Mouse (Mus musculus): ENCODE measurements around the gene Wdr72. TPM values are rescaled to one million over a fixed set of nuclear protein-coding genes. Genes with fewer than 3 reads are reported as not detected.

Gene Wdr72
- polyA plus RNA-seq (2016; fragmentation: Nextera tagmentation; extraction: Ambion mirVana) = 0.20 and 0.42 TPM in 2 replicates

DNA sequence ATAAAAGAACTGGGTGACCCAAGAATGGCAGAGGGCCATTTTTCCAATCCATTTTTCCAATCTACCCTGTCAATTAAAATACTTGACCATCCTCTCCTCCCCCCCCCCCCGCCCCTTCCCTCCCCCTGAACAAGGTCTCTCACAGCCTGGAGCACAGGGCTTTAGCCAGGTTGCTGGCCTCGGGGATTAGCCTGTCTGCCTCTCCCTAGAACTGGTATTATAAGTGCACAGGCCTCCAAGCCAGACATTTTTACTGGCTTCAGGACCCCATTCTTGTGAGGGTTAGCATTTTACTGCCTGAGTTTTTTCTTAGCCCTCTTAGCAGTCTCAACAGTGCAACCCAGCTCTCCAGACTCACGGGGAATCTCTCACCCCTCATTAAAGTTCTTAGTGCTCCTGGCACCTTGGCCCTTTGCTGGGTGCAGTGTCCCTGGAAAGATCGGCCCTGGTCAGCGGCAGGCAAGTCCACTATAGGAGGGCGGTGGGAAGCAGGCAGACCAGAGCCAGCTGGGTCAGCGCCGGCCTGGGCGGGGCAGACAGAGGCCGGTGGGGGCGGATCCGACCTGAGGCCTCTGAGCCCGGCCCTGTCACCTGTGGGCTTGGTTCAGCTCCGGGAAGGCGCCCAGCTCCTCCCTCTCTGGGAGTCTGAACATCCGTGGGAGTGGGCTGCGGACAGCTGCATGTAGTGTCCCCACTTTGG, at the start of gene Wdr72:
Wdr72 (plus strand) TSS at position 596 of the 700 bp plus-strand sequence.
- WGBS = 3% methylated on average over 16 of the region's 17 CpGs
- Histone ChIP-seq H3K27me3 (0 out of 2 replicates have a peak, but pooled peaks cover 8% of the 10 kb centered on the region), H3K4me2 (peak within 1 kb of the TSS; percentile 47), H3K9ac (no peak within 1 kb of the TSS), H3K4me3 (replicated peaks) (peak within 1 kb of the TSS; percentile 17; the same call in 1 of the 2 replicates), H3K9me3 (no peaks in the 10 kb centered on the region), H3K36me3 (replicated peaks) (no peaks in the 10 kb centered on the region), H3K4me1 (peaks cover 9% of the 10 kb centered on the region), H3K27ac (no peak within 1 kb of the TSS)
- no peak for ATAC-seq (ENCODE audit: low FRiP score)

DNA sequence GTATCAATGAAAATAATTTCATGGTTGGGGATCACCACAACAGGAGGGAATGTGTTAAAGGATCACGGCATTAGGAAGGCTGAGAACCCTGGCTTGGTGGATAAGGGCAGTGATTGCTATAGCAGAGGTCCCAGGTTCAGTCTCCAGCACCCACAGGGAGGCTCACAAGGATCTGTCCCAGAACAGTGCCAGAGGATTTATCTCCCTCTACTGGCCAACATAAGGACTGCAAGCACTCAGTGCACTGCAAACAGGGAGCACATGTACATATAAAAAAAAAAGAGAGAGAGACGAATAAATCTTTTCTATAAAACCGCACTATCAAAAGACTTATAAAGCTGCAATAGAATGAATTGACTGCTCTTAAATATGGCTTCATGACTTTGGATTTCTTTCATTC, 43.9 kb upstream of the Wdr72 start:
- Histone ChIP-seq H3K4me1 (no peaks in the 10 kb centered on the region), H3K4me3 (replicated peaks) (no peak overlapping the region), H3K4me2 (no peak overlapping the region), H3K27ac (no peak overlapping the region), H3K9ac (no peak overlapping the region), H3K36me3 (replicated peaks) (no peaks in the 10 kb centered on the region), H3K27me3 (no peaks in the 10 kb centered on the region), H3K9me3 (no peaks in the 10 kb centered on the region)
- 87% methylated on average over 3 of the region's 3 CpGs for WGBS
- ATAC-seq (ENCODE audit: low FRiP score) = no peak

DNA sequence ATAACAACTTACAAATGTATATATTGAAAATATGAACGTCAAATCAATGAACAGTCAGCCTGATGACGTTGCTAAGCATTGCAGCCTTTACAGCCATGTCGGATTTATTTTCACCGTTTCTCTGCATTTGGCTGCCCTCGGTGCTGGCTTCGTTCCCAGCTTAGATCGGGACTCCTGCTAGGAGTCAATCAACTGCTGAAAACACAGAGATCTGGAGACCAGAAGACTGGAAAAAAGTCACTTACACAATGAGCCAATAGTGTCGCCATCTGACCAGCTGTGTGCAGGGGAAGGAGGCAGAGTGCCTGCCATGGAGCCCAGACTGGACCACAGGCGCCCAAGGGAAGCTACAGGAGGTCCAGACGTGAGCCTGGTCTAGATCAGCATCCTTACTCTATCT, 43.4 kb upstream of the Wdr72 start:
- Histone ChIP-seq H3K4me1 (no peaks in the 10 kb centered on the region), H3K27ac (no peak overlapping the region), H3K4me2 (no peak overlapping the region), H3K4me3 (replicated peaks) (no peak overlapping the region), H3K27me3 (no peaks in the 10 kb centered on the region), H3K36me3 (replicated peaks) (no peaks in the 10 kb centered on the region), H3K9me3 (no peaks in the 10 kb centered on the region), H3K9ac (no peak overlapping the region)
- ATAC-seq (ENCODE audit: low FRiP score) = no peak
- 75% methylated on average over 10 of the region's 10 CpGs for WGBS

DNA sequence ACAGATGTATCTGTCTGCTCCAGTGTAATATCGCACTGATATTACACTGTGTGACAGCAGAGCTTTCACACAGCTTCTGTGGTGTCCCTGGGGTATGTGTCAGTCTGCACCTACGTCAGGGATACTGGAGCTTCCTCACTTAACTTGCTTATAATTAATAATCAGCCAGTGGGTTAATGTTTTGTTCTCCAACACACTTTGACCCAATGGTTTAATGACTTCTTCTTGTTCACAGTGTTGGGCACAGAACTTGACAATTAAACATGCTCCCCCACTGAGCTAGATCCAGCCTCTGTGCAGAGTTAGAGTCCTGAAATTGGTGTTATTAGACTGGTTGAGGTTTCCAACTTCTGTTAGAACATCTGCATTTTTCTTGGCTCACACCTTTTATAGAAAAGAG, 34.2 kb upstream of the Wdr72 start:
- no peak for ATAC-seq (ENCODE audit: low FRiP score)

DNA sequence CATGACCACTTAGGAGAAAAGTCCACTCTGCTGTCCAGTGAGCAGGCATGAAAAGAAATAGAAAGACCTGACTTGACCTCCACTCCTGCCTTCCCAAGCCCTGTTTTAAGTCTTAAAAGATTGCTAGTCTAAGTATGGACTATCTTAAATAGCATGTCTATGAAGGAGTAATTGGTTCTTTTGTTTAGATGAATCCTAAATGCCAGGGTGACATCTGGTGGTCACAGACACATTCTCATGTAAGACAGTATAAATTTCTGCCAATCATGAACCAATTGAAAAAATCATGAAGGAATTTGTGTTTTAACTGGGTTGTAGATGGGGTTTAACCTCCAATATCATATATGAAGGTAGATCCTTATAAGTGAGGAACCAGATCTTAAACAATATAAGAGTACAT, 31.7 kb upstream of the Wdr72 start:
- Histone ChIP-seq H3K9ac (no peak overlapping the region), H3K9me3 (no peaks in the 10 kb centered on the region), H3K4me1 (no peaks in the 10 kb centered on the region), H3K4me2 (no peak overlapping the region), H3K27me3 (no peaks in the 10 kb centered on the region), H3K36me3 (replicated peaks) (no peaks in the 10 kb centered on the region), H3K27ac (no peak overlapping the region), H3K4me3 (replicated peaks) (no peak overlapping the region)
- ATAC-seq (ENCODE audit: low FRiP score) = no peak

More for the DNA sequence above, 34.2 kb upstream of the Wdr72 start:
- Histone ChIP-seq H3K4me3 (replicated peaks) (no peak overlapping the region), H3K4me1 (no peaks in the 10 kb centered on the region), H3K9ac (no peak overlapping the region), H3K9me3 (no peaks in the 10 kb centered on the region), H3K4me2 (no peak overlapping the region), H3K27ac (no peak overlapping the region), H3K27me3 (no peaks in the 10 kb centered on the region), H3K36me3 (replicated peaks) (no peaks in the 10 kb centered on the region)
- WGBS = 74% methylated on average over 2 of the region's 2 CpGs

DNA sequence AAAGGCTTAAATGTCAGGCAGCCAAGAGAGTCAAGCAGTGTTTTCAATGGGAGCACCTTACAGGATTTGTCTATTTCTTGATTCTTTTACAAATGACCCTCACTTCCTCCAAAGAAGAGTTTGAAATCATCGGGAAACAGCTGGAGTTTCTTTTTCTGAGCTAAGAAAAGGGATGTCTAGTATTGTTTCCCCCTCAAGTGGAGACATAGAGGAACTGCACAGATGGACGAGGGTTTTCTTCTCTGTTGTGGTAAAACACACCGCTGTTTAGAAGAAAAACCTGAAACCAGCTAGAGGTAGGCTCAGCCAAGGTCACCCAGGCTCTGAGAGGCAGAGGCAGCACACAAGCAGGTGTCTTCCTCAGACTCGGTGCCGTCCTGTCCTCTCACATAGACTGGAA, 29.9 kb upstream of the Wdr72 start:
- 38% methylated on average over 5 of the region's 5 CpGs for WGBS
- Histone ChIP-seq H3K4me1 (no peaks in the 10 kb centered on the region), H3K4me2 (no peak overlapping the region), H3K9me3 (no peaks in the 10 kb centered on the region), H3K27me3 (no peaks in the 10 kb centered on the region), H3K27ac (no peak overlapping the region), H3K36me3 (replicated peaks) (no peaks in the 10 kb centered on the region), H3K9ac (no peak overlapping the region), H3K4me3 (replicated peaks) (no peak overlapping the region)
- ATAC-seq (ENCODE audit: low FRiP score) = no peak

DNA sequence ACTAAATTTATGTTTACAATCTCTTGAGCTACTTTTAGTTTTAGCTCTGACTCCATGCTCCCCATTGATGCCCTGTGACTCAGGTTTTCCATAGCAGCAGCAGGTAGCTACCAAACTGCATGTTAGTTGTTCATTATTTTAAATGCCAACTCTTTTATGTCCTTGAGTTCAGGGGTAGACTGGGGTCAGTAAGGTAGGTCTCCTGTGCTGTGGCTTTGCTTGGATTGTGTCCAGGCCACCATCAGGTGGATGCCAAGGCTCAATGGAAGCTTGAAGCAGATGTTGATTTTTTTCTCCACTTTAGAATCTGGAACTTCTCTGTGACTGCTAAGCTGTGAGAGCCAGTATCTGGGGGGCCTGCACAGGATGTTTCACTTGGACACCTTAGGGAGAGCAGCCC, 8.6 kb upstream of the Wdr72 start:
- Histone ChIP-seq H3K9me3 (no peaks in the 10 kb centered on the region), H3K4me3 (replicated peaks) (no peak overlapping the region), H3K27me3 (no peaks in the 10 kb centered on the region), H3K4me2 (no peak overlapping the region), H3K36me3 (replicated peaks) (no peaks in the 10 kb centered on the region), H3K27ac (no peak overlapping the region), H3K9ac (no peak overlapping the region), H3K4me1 (no peaks in the 10 kb centered on the region)
- no peak for ATAC-seq (ENCODE audit: low FRiP score)

DNA sequence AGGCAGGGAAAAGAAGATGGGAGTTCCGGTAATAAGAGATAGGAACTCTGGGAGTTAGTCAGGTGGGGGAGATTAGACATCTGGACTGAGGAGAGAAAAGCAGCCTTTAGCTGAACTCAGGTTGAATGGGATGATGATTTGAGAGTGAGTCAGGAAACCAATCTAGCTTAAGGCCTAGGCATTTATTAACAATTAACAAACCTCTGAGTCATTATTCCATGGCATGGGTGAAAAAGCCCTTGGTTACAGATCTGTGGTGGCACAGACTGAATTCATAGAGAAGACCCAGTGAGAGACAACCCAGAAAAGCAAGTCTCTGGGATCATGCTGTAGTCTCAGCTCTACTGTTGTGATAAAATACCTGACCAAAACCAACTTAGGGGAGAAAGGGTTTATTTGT, 7.5 kb upstream of the Wdr72 start:
- Histone ChIP-seq H3K4me1 (no peaks in the 10 kb centered on the region), H3K27ac (no peak overlapping the region), H3K4me2 (no peak overlapping the region), H3K4me3 (replicated peaks) (no peak overlapping the region), H3K9me3 (no peaks in the 10 kb centered on the region), H3K36me3 (replicated peaks) (no peaks in the 10 kb centered on the region), H3K9ac (no peak overlapping the region), H3K27me3 (no peaks in the 10 kb centered on the region)
- WGBS = 92% methylated on average over 1 of the region's 1 CpGs
- no peak for ATAC-seq (ENCODE audit: low FRiP score)

DNA sequence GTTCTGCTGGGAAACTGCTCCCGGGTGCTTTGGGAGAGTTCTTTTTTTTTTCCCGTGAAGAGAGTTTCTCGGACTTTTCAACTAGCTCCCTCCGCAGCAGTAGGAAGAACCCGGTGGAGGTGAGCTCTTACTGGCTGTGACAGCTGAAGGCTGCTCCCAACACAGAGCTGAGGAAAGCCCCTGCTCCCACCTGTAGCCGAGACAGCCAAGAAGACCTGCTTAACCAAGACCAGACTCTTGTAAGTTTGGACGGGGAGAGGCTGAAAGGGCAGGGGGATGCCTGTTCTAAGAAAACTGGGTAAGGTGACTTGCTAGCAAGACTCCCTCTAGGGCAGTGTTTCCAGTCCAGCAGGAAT, 283 bp downstream of the Wdr72 start:
- 0 out of 2 replicates have a peak, but pooled peaks cover 8% of the 10 kb centered on the region for H3K27me3 ChIP-seq
- H3K4me2 ChIP-seq = peak overlapping the region; percentile 47
- no peaks in the 10 kb centered on the region for H3K36me3 ChIP-seq (replicated peaks)
- no peaks in the 10 kb centered on the region for H3K9me3 ChIP-seq
- peaks cover 9% of the 10 kb centered on the region for H3K4me1 ChIP-seq
- H3K4me3 ChIP-seq (replicated peaks) = peak overlapping the region; percentile 17; the same call in 1 of the 2 replicates
- under 1% methylated on average over 7 of the region's 7 CpGs for WGBS
- no peak for ATAC-seq (ENCODE audit: low FRiP score)
- no peak overlapping the region for H3K9ac ChIP-seq
- no peak overlapping the region for H3K27ac ChIP-seq

DNA sequence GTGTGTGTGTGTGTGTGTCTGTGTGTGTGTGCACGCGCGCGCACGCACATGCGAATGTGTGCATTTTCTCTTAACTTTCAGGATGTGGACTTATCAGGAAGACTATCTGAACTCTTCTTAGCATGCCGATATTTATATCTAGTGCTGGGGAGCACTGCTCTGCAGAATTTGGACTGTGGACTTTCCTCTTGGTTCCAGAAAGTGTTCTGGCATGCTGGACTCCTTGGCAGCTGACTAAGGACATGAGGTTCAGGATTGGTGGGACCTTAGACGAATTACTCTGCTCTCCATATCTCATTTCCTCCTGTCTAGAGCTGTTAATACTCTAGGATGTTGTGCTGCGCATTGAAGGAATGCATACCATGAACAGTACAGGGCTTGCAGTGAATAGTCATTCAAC, 2.4 kb downstream of the Wdr72 start:
- no peak overlapping the region for H3K27ac ChIP-seq
- 89% methylated on average over 9 of the region's 9 CpGs for WGBS
- H3K9me3 ChIP-seq = no peaks in the 10 kb centered on the region
- H3K27me3 ChIP-seq = 0 out of 2 replicates have a peak, but pooled peaks cover 11% of the 10 kb centered on the region
- H3K9ac ChIP-seq = no peak overlapping the region
- H3K36me3 ChIP-seq (replicated peaks) = no peaks in the 10 kb centered on the region
- ATAC-seq (ENCODE audit: low FRiP score) = no peak
- no peak overlapping the region for H3K4me3 ChIP-seq (replicated peaks)
- no peak overlapping the region for H3K4me2 ChIP-seq
- H3K4me1 ChIP-seq = peaks cover 9% of the 10 kb centered on the region

DNA sequence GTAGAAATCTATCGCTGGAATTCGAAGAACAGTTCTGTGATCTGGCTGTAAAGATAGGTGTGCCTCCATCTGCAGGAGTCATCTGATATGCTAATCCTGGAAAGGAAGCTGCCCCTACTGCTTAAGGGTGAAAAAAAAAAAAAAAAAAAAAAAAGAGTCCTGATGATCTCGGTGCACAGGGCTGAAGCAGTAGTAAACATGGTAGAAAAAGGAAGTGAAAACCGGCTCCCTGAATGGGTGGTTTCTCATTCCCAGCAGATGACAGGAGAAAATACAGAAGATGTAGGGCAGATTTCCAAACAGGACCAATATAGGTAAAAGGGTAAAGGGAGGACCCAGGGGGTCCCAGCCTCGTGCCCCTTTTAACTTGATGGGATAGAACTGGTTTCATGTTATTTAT, 16.1 kb downstream of the Wdr72 start:
- no peaks in the 10 kb centered on the region for H3K27me3 ChIP-seq
- no peaks in the 10 kb centered on the region for H3K36me3 ChIP-seq (replicated peaks)
- 79% methylated on average over 5 of the region's 5 CpGs for WGBS
- no peaks in the 10 kb centered on the region for H3K4me1 ChIP-seq
- H3K4me2 ChIP-seq = no peak overlapping the region
- ATAC-seq (ENCODE audit: low FRiP score) = no peak
- H3K4me3 ChIP-seq (replicated peaks) = no peak overlapping the region
- no peaks in the 10 kb centered on the region for H3K9me3 ChIP-seq
- H3K27ac ChIP-seq = no peak overlapping the region
- no peak overlapping the region for H3K9ac ChIP-seq

DNA sequence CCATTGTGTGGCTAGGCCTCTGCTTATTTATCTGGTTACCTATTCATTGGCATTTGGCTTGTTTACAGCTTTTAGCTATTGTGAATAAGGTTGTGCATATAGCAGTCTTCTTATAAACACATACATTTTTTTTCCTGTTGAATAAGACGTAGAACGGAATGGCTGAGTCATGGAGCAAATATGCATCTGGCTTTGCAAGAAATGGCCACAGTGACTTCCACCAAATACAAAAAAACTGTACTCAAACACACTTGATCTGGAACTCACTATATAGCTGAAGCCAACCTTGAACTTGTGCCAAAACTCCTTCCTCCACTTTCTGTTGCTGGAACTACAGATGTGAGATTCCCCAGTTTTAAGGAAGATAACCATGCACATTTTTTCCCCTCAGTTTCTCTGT, 23.9 kb downstream of the Wdr72 start:
- Histone ChIP-seq H3K27ac (no peak overlapping the region), H3K4me2 (no peak overlapping the region), H3K9me3 (no peaks in the 10 kb centered on the region), H3K36me3 (replicated peaks) (no peaks in the 10 kb centered on the region), H3K4me1 (no peaks in the 10 kb centered on the region), H3K27me3 (no peaks in the 10 kb centered on the region), H3K9ac (no peak overlapping the region), H3K4me3 (replicated peaks) (no peak overlapping the region)
- ATAC-seq (ENCODE audit: low FRiP score) = no peak
- 83% methylated on average over 2 of the region's 2 CpGs for WGBS

DNA sequence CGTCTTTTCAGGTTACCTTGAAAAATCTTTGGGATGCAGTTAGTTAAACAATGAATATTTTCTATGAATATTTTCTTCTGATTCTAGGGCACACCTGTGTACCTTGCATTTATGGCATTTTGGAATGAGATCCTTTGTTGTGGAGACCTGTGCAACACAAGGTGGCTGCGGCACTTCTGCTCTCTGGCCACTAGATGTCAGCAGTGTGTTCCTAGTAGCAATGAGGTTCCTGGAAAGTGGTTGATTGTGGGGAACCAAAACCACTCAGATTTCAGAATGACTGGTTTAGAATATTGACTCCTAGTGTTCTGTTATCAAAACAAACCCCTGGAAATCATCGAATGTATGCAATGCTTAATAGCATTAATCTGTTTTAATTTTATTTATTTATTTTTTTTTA, 31.7 kb downstream of the Wdr72 start:
- peak; percentile 67; the same call in 1 of the 2 replicates for ATAC-seq (ENCODE audit: low FRiP score)
- H3K4me2 ChIP-seq = no peak overlapping the region
- H3K9ac ChIP-seq = no peak overlapping the region
- 5% methylated on average over 3 of the region's 3 CpGs for WGBS
- no peak overlapping the region for H3K4me3 ChIP-seq (replicated peaks)
- no peaks in the 10 kb centered on the region for H3K36me3 ChIP-seq (replicated peaks)
- H3K27me3 ChIP-seq = 0 out of 2 replicates have a peak, but pooled peaks cover 5% of the 10 kb centered on the region
- no peaks in the 10 kb centered on the region for H3K9me3 ChIP-seq
- no peak overlapping the region for H3K27ac ChIP-seq
- H3K4me1 ChIP-seq = no peaks in the 10 kb centered on the region

Data from forebrain, embryonic 12.5 days (tissue).